Mouse (Mus musculus): Measurements from ENCODE around the gene Lgals8. TPM values are rescaled to one million over a fixed set of nuclear protein-coding genes. Genes with fewer than 3 reads are reported as not detected.

Gene Lgals8
- polyA plus RNA-seq (2012; rRNA removed) = 14.7 and 16.1 TPM in 2 replicates

GRCm38 (mm10) chr13:12464844-12465243, at the start of gene Lgals8:
Gene Lgals8 (minus strand): TSS chr13:12464944.

GRCm38 (mm10) chr13:12394609-12395505, 69.9 kb downstream of the Lgals8 start, which contains the start of gene Heatr1:
Gene Heatr1 (plus strand): TSS chr13:12395027.

Other genes with a start within 250 kb of the Lgals8 start
- 2.4 and 2.7 TPM in 2 replicates for gene Mtr, start 206.8 kb downstream of the Lgals8 start, polyA plus RNA-seq (2012; rRNA removed)
- 5.3 and 7.0 TPM in 2 replicates for gene Actn2, start 124.2 kb downstream of the Lgals8 start, polyA plus RNA-seq (2012; rRNA removed)
- 14.3 and 20.6 TPM in 2 replicates for gene Heatr1, start 69.9 kb downstream of the Lgals8 start, polyA plus RNA-seq (2012; rRNA removed)
- gene Edaradd, start 55.5 kb upstream of the Lgals8 start, polyA plus RNA-seq (2012; rRNA removed) = 0.10 and 0.27 TPM in 2 replicates
- gene Ero1lb, start 100.9 kb upstream of the Lgals8 start, polyA plus RNA-seq (2012; rRNA removed) = 3.3 and 4.8 TPM in 2 replicates